Mouse (Mus musculus): Measurements from ENCODE around the gene Hoxb6. TPM values are rescaled to one million over a fixed set of nuclear protein-coding genes. Genes with fewer than 3 reads are reported as not detected.

Hoxb6 gene
- total and polyA plus RNA-seq, 3 experiments = not detected

- H3K36me3 ChIP-seq (ENCODE audit: control insufficient read depth in 1 of 2, insufficient read depth in 2 of 2, low read length in 2 of 2) = no peaks in the 10 kb centered on the region
- H3K4me3 ChIP-seq (ENCODE audit: control insufficient read depth in 1 of 2, insufficient read depth in 1 of 2, low read depth in 2 of 2, low read length in 2 of 2) = no peak overlapping the region
- TF ChIP-seq MXI1 (IDR thresholded peaks at IDR 0.05; ENCODE audit: low read depth, low read length) = no peak
- H3K4me1 ChIP-seq (ENCODE audit: control insufficient read depth in 1 of 2, insufficient read depth in 2 of 2, low read length in 2 of 2) = no peaks in the 10 kb centered on the region
- H3K79me2 ChIP-seq (ENCODE audit: control insufficient read depth, insufficient read depth, low read length, poor library complexity) = no peaks in the 10 kb centered on the region
- no peak overlapping the region for H3K9ac ChIP-seq (ENCODE audit: control insufficient read depth, low read depth, low read length, poor library complexity, severe bottlenecking)
- no peaks in the 10 kb centered on the region; a peak in 1 of 4 replicates for H3K27me3 ChIP-seq (ENCODE audit: control insufficient read depth in 1 of 2, insufficient read depth in 2 of 2, low read length in 2 of 2)
- DNase-seq (ENCODE audit: low read depth, low spot score) = no peak
- H3K27ac ChIP-seq (ENCODE audit: control insufficient read depth, low read depth, low read length) = no peak overlapping the region
- no peaks in the 10 kb centered on the region for H3K9me3 ChIP-seq (replicated peaks; ENCODE audit: insufficient read depth, low read length)
These were observed 52.5 kb downstream of the Hoxb6 start for GRCm38 (mm10) chr11:96344878-96345159.

- Histone ChIP-seq H3K9me3 (replicated peaks; ENCODE audit: insufficient read depth, low read length) (no peaks in the 10 kb centered on the region), H3K9ac (ENCODE audit: control insufficient read depth, low read depth, low read length, poor library complexity, severe bottlenecking) (no peak overlapping the region), H3K27ac (ENCODE audit: control insufficient read depth, low read depth, low read length) (no peak overlapping the region), H3K79me2 (ENCODE audit: control insufficient read depth, insufficient read depth, low read length, poor library complexity) (no peaks in the 10 kb centered on the region), H3K27me3 (ENCODE audit: control insufficient read depth in 1 of 2, insufficient read depth in 2 of 2, low read length in 2 of 2) (no peaks in the 10 kb centered on the region; a peak in 1 of 4 replicates), H3K4me3 (ENCODE audit: control insufficient read depth in 1 of 2, insufficient read depth in 1 of 2, low read depth in 2 of 2, low read length in 2 of 2) (no peak overlapping the region), H3K4me1 (ENCODE audit: control insufficient read depth in 1 of 2, insufficient read depth in 2 of 2, low read length in 2 of 2) (no peaks in the 10 kb centered on the region), H3K36me3 (ENCODE audit: control insufficient read depth in 1 of 2, insufficient read depth in 2 of 2, low read length in 2 of 2) (no peaks in the 10 kb centered on the region)
- no peak for TF ChIP-seq POLR2A (IDR thresholded peaks at IDR 0.05; ENCODE audit: control insufficient read depth in 1 of 2, insufficient read depth in 1 of 2, low read depth in 1 of 2, low read length in 2 of 2, poor library complexity in 1 of 2)
- no peak for TF ChIP-seq E2F4 (IDR thresholded peaks at IDR 0.05; ENCODE audit: borderline replicate concordance, low read depth, low read length)
- TF ChIP-seq NELFE (IDR thresholded peaks at IDR 0.05; ENCODE audit: low read depth, low read length) = no peak
- no peak for TF ChIP-seq USF1 (IDR thresholded peaks at IDR 0.05; ENCODE audit: low read depth, low read length)
- TF ChIP-seq CHD2 (IDR thresholded peaks at IDR 0.05; ENCODE audit: low read length) = no peak
- TF ChIP-seq CHD1 (IDR thresholded peaks at IDR 0.05; ENCODE audit: low read depth, low read length) = no peak
- TF ChIP-seq TCF12 (IDR thresholded peaks at IDR 0.05; ENCODE audit: low read depth, low read length) = no peak
- TF ChIP-seq MAX (IDR thresholded peaks at IDR 0.05; ENCODE audit: low read length) = no peak
- no peak for TF ChIP-seq MYB (IDR thresholded peaks at IDR 0.05; ENCODE audit: low read depth, low read length)
- no peak for TF ChIP-seq JUND (IDR thresholded peaks at IDR 0.05; ENCODE audit: low read depth, low read length)
- TF ChIP-seq RCOR1 (IDR thresholded peaks at IDR 0.05; ENCODE audit: low read depth, low read length) = no peak
- TF ChIP-seq ETS1 (IDR thresholded peaks at IDR 0.05; ENCODE audit: low read depth, low read length) = no peak
- no peak for TF ChIP-seq SIN3A (IDR thresholded peaks at IDR 0.05; ENCODE audit: low read length)
- DNase-seq (ENCODE audit: low read depth, low spot score) = no peak
These were observed 53.1 kb downstream of the Hoxb6 start for GRCm38 (mm10) chr11:96345220-96345892.
